ENCODE assay signal across 8 mouse cellular contexts in genomic region chr9:55241863-55242685, GRCm38 (mm10). TPM values are rescaled to one million over a fixed set of nuclear protein-coding genes. Genes with fewer than 3 reads are reported as not detected.
DNase-seq lines count a peak whose midpoint lies in the region; ATAC-seq lines count a peak whose summit lies in the region.

No protein-coding gene starts in this region.

- H3K4me2 ChIP-seq in lung, embryonic 16.5 days (ENCODE audit: low read depth, low read length) = peak overlapping the region; percentile 58
- peak overlapping the region; percentile 51 for H3K4me2 ChIP-seq in embryonic facial prominence, embryonic 14.5 days (ENCODE audit: low read depth, low read length)
- H3K4me2 ChIP-seq in kidney, embryonic 16.5 days (replicated peaks; ENCODE audit: low read depth, low read length) = peak overlapping the region; percentile 47
- peak overlapping the region; percentile 50 for H3K4me2 ChIP-seq in midbrain, embryonic 16.5 days (ENCODE audit: low read length)

- 39% methylated on average over 24 of the region's 24 CpGs for WGBS in lung, embryonic 16.5 days
- 43% methylated on average over 24 of the region's 24 CpGs for WGBS in embryonic facial prominence, embryonic 14.5 days
- 38% methylated on average over 24 of the region's 24 CpGs for WGBS in kidney, embryonic 16.5 days
- WGBS in midbrain, embryonic 16.5 days = 36% methylated on average over 24 of the region's 24 CpGs

- no peak for ATAC-seq in lung, embryonic 16.5 days (ENCODE audit: low read depth)
- ATAC-seq in embryonic facial prominence, embryonic 14.5 days (ENCODE audit: low read depth) = no peak
- no peak for ATAC-seq in kidney, embryonic 16.5 days (ENCODE audit: low FRiP score, low TSS enrichment)
- no peak for ATAC-seq in midbrain, embryonic 16.5 days

- H3K9me3 ChIP-seq in lung, embryonic 16.5 days (ENCODE audit: control insufficient read depth, low read length) = no peaks in the 10 kb centered on the region
- no peaks in the 10 kb centered on the region for H3K9me3 ChIP-seq in embryonic facial prominence, embryonic 14.5 days (ENCODE audit: control insufficient read depth, low read length)
- H3K9me3 ChIP-seq in kidney, embryonic 16.5 days (ENCODE audit: low read length) = no peaks in the 10 kb centered on the region
- H3K9me3 ChIP-seq in midbrain, embryonic 16.5 days (replicated peaks; ENCODE audit: control insufficient read depth, low read length, poor library complexity, severe bottlenecking) = no peaks in the 10 kb centered on the region

- H3K4me3 ChIP-seq in lung, embryonic 16.5 days (ENCODE audit: low read length) = peak overlapping the region; percentile 39
- peak overlapping the region; percentile 26 for H3K4me3 ChIP-seq in embryonic facial prominence, embryonic 14.5 days (ENCODE audit: low read depth, low read length)
- peak overlapping the region; percentile 32 for H3K4me3 ChIP-seq in kidney, embryonic 16.5 days (ENCODE audit: low read length)
- H3K4me3 ChIP-seq in midbrain, embryonic 16.5 days (ENCODE audit: low read depth, low read length) = peak overlapping the region; percentile 24

- H3K27me3 ChIP-seq in lung, embryonic 16.5 days (ENCODE audit: control insufficient read depth, insufficient read depth, low read depth, low read length) = peaks cover 2% of the 10 kb centered on the region
- H3K27me3 ChIP-seq in embryonic facial prominence, embryonic 14.5 days (replicated peaks; ENCODE audit: control insufficient read depth, insufficient read depth, low read length) = no peaks in the 10 kb centered on the region
- H3K27me3 ChIP-seq in kidney, embryonic 16.5 days (ENCODE audit: insufficient read depth, low read length) = 0 out of 2 replicates have a peak, but pooled peaks cover 3% of the 10 kb centered on the region
- no peaks in the 10 kb centered on the region for H3K27me3 ChIP-seq in midbrain, embryonic 16.5 days (ENCODE audit: control insufficient read depth, insufficient read depth, low read depth, low read length)

- H3K36me3 ChIP-seq in lung, embryonic 16.5 days (ENCODE audit: control insufficient read depth, insufficient read depth, low read length) = no peaks in the 10 kb centered on the region
- H3K36me3 ChIP-seq in embryonic facial prominence, embryonic 14.5 days (ENCODE audit: control insufficient read depth, insufficient read depth, low read length) = no peaks in the 10 kb centered on the region
- H3K36me3 ChIP-seq in kidney, embryonic 16.5 days (ENCODE audit: insufficient read depth, low read length) = no peaks in the 10 kb centered on the region
- H3K36me3 ChIP-seq in midbrain, embryonic 16.5 days (ENCODE audit: control insufficient read depth, insufficient read depth, low read length) = no peaks in the 10 kb centered on the region

- no peak overlapping the region for H3K27ac ChIP-seq in lung, embryonic 16.5 days (ENCODE audit: low read length)
- no peak overlapping the region for H3K27ac ChIP-seq in embryonic facial prominence, embryonic 14.5 days (replicated peaks; ENCODE audit: low read depth, low read length)
- no peak overlapping the region for H3K27ac ChIP-seq in kidney, embryonic 16.5 days (ENCODE audit: low read length)
- no peak overlapping the region for H3K27ac ChIP-seq in midbrain, embryonic 16.5 days (ENCODE audit: low read length)

- no peaks in the 10 kb centered on the region for H3K4me1 ChIP-seq in lung, embryonic 16.5 days (replicated peaks; ENCODE audit: control insufficient read depth, insufficient read depth, low read length)
- H3K4me1 ChIP-seq in embryonic facial prominence, embryonic 14.5 days (ENCODE audit: control insufficient read depth, insufficient read depth, low read length) = no peaks in the 10 kb centered on the region
- no peaks in the 10 kb centered on the region for H3K4me1 ChIP-seq in kidney, embryonic 16.5 days (ENCODE audit: insufficient read depth, low read length)
- H3K4me1 ChIP-seq in midbrain, embryonic 16.5 days (ENCODE audit: control insufficient read depth, insufficient read depth, low read length) = no peaks in the 10 kb centered on the region

- intact Hi-C loops in left cerebral cortex, postnatal 14 days (cut with DNase I) = no loop called here

- peak overlapping the region; percentile 20; the same call in 1 of the 2 replicates for H3K9ac ChIP-seq in lung, embryonic 16.5 days (ENCODE audit: low read length)
- H3K9ac ChIP-seq in embryonic facial prominence, embryonic 14.5 days (ENCODE audit: low read depth, low read length) = no peak overlapping the region; the same call in 1 of the 2 replicates
- H3K9ac ChIP-seq in kidney, embryonic 16.5 days (replicated peaks; ENCODE audit: low read length) = no peak overlapping the region
- H3K9ac ChIP-seq in midbrain, embryonic 16.5 days (ENCODE audit: low read depth, low read length) = no peak overlapping the region

- DNase-seq in lung, adult 18-20 months = no peak
- DNase-seq in embryonic facial prominence, embryonic 14.5 days (ENCODE audit: low spot score) = peak; percentile 13
- peak; percentile 60 for DNase-seq in thymus, postnatal 4 days
- DNase-seq in adrenal gland, postnatal 10 days = no peak
- no peak for DNase-seq in left cerebral cortex, postnatal 14 days (ENCODE audit: low spot score in 2 of 2)

RNA-seq across cellular contexts. Expression of gene Fbxo22, which starts 33.3 kb away (rescaled TPM):
- 52.6 and 53.4 TPM in 2 replicates for polyA plus RNA-seq in lung, embryonic 16.5 days (2015; fragmentation: Nextera tagmentation; extraction: Ambion mirVana)
- 41.9 and 49.6 TPM in 2 replicates for polyA plus RNA-seq in embryonic facial prominence, embryonic 14.5 days (2014; fragmentation: Nextera tagmentation; extraction: Ambion mirVana)
- polyA plus RNA-seq in kidney, embryonic 16.5 days (2015; fragmentation: Nextera tagmentation; extraction: Ambion mirVana) = 69.5 and 73.4 TPM in 2 replicates
- 85.9 and 89.9 TPM in 2 replicates for polyA plus RNA-seq in midbrain, embryonic 16.5 days (2015; fragmentation: Nextera tagmentation; extraction: Ambion mirVana)
- 10 to 100 TPM; 29.6 to 32.2 TPM for total RNA-seq in adrenal gland, postnatal 10 days (2021)
- 10 to 100 TPM; 43.1 to 44.5 TPM for total RNA-seq in left cerebral cortex, postnatal 14 days (2021)

Comparison
In these comparisons a context has a peak if more than half of its experiments do, and no peak if none do; other contexts are left out.
1. DNase-seq: peak in embryonic facial prominence, embryonic 14.5 days (single experiment) and thymus, postnatal 4 days (single experiment); none in lung, adult 18-20 months (0 of 2), adrenal gland, postnatal 10 days (single experiment) and left cerebral cortex, postnatal 14 days (0 of 2).
2. Peak in every context shown above with its lines, with median percentiles within 50 percentile points of each other: H3K4me2 ChIP-seq and H3K4me3 ChIP-seq.